Mouse (Mus musculus) heart, embryonic 16.5 days (tissue): ENCODE measurements around the gene Mfsd14a. TPM values are rescaled to one million over a fixed set of nuclear protein-coding genes. Genes with fewer than 3 reads are reported as not detected.

Experiments used
- ATAC-seq: fragments of 200-750 bp; cut with Nextera tagmentation; replicated peaks from 2 replicates; pipeline ENCODE4 v1.8.0; 2017; ENCODE audit warnings: moderate number of reproducible peaks; ENCODE audit not compliant: insufficient read depth, low FRiP score; ENCODE audit errors: extremely low read depth
- H3K27ac ChIP-seq: fragments of 300-500 bp; sonication (generic); 2 replicates; pipeline ENCODE4 v1.5.1; 2014; ENCODE audit warnings: mild to moderate bottlenecking, low read length, control low read depth, moderate library complexity
- H3K27me3 ChIP-seq: fragments of 300-500 bp; sonication (generic); 2 replicates; pipeline ENCODE4 v1.6.1; 2014; ENCODE audit warnings: low read length, mixed read lengths; ENCODE audit not compliant: control insufficient read depth, insufficient read depth
- H3K36me3 ChIP-seq: fragments of 300-500 bp; sonication (generic); 2 replicates; pipeline ENCODE4 v1.6.1; 2014; ENCODE audit not compliant: control insufficient read depth, insufficient read depth
- H3K4me1 ChIP-seq: fragments of 300-500 bp; sonication (generic); 2 replicates; pipeline ENCODE4 v1.6.1; 2014; ENCODE audit warnings: low read length, mixed read lengths; ENCODE audit not compliant: control insufficient read depth, insufficient read depth
- H3K4me2 ChIP-seq: fragments of 300-500 bp; sonication (generic); 2 replicates; pipeline ENCODE4 v1.6.1; 2014; ENCODE audit warnings: low read depth, mild to moderate bottlenecking, control low read depth, low read length
- H3K4me3 ChIP-seq: fragments of 300-500 bp; sonication (generic); 2 replicates; pipeline ENCODE4 v1.5.1; 2014; ENCODE audit warnings: mild to moderate bottlenecking, control low read depth, low read length
- H3K9ac ChIP-seq: fragments of 300-500 bp; sonication (generic); 2 replicates; pipeline ENCODE4 v1.6.1; 2014; ENCODE audit warnings: low read length, control low read depth
- H3K9me3 ChIP-seq: fragments of 300-500 bp; sonication (generic); replicated peaks from 2 replicates; pipeline ENCODE4 v1.6.1; 2016; ENCODE audit warnings: low read length; ENCODE audit not compliant: control insufficient read depth
- WGBS: fragments of 180-500 bp; shearing (Covaris S2); extraction: QIAGEN DNeasy Blood & Tissue Kit; methylation state at CpG from one replicate; pipeline ENCODE4 v1.1.7; 2014; 5-methylcytosine and 5-hydroxymethylcytosine counted together
- polyA plus RNA-seq: library from polyadenylated mRNA; unstranded; fragments of >200 nt; fragmentation: Nextera tagmentation; extraction: Ambion mirVana; gene quantifications from 2 replicates; pipeline ENCODE4 v1.2.1, GENCODE M21; 2015

Mfsd14a gene
- polyA plus RNA-seq, 1 experiment from 2014 or later = 57.3 TPM

DNA sequence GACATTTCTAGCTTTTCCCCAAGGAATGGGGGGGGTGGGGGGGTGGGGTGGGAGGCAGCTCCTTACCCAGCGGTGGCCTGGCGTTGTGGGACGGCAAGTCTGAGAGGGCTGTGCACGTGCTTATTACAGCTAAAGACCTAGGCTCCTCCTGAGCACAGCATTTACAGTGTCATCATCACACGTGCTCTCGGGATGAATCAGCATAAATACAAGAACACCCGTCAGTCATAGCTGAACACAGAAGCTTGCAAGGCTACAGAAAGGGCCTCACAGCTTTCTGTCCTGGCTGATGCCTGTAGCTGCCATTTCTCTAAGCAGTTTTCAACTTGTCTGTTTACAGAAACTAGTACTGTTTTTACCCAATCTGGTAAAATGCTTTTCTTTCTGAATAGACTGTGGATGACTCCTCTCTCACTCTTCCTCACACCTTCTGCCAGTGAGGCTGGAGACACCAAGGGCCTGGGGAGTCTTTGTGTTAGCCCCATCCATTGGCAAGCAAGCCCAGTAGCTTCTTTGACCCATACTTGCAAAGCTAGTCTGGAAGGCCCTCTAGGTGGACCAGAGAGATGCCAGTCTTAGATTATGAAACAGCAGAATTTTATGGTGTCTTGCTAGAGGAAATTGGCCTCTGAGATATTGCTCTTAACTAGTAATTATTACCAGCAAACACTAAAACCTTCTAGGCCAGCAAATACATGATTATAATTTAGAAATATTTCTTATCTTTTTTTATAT lies 41.7 kb downstream of the Mfsd14a start:
- Histone ChIP-seq H3K36me3 (peaks cover 22% of the 10 kb centered on the region), H3K4me2 (no peak overlapping the region), H3K4me3 (no peak overlapping the region), H3K27ac (no peak overlapping the region), H3K4me1 (no peaks in the 10 kb centered on the region), H3K9me3 (no peaks in the 10 kb centered on the region), H3K9ac (no peak overlapping the region), H3K27me3 (no peaks in the 10 kb centered on the region)
- WGBS = 90% methylated on average over 7 of the region's 7 CpGs
- ATAC-seq = no peak

GRCm38 (mm10) chr3:116618855-116619254 lies 43.6 kb downstream of the Mfsd14a start:
- Histone ChIP-seq H3K36me3 (peaks cover 34% of the 10 kb centered on the region), H3K27me3 (no peaks in the 10 kb centered on the region), H3K27ac (no peak overlapping the region), H3K9me3 (no peaks in the 10 kb centered on the region), H3K4me2 (no peak overlapping the region), H3K4me3 (no peak overlapping the region), H3K9ac (no peak overlapping the region), H3K4me1 (no peaks in the 10 kb centered on the region)
- 75% methylated on average over 6 of the region's 6 CpGs for WGBS
- ATAC-seq = no peak

DNA sequence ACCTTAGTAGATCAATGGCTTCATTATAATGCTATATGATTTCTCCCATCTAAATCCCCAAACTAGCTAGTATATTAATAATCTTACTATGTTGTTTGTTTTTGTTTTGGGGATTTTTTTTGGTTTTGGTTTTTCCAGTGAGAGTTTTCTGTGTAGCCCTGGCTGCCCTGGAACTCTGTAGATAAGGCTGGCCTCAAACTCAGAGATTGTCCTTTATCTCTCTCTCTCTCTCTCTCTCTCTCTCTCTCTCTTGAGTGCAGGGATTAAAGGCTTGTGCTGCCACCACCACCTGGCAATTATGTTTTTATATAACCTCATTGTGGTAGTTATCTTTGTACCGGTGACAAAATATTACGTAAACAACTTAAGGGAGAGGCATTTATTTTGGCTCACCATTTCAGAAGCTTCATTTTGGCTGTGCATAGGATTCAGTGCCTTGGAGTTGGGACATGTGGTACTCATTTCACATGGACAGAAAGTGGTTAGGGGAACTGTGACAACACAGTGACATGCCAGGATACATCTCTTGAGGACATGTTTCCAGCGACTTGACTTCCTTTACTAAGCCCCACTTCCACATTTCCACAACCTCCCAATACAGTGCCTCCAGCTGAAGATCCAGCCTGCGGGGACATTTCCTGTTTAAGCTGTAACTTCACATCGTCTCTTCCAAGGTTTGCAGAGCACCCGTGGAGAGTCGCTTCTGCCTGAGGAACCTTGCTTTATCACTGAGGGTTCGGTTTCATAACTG lies 47.0 kb downstream of the Mfsd14a start:
- H3K27ac ChIP-seq = no peak overlapping the region
- no peaks in the 10 kb centered on the region for H3K27me3 ChIP-seq
- no peaks in the 10 kb centered on the region for H3K9me3 ChIP-seq
- no peak overlapping the region for H3K9ac ChIP-seq
- no peaks in the 10 kb centered on the region for H3K4me1 ChIP-seq
- H3K4me3 ChIP-seq = no peak overlapping the region
- peaks cover 33% of the 10 kb centered on the region for H3K36me3 ChIP-seq
- WGBS = 79% methylated on average over 8 of the region's 8 CpGs
- no peak overlapping the region for H3K4me2 ChIP-seq
- no peak for ATAC-seq

GRCm38 (mm10) chr3:116614295-116614892 lies 48.1 kb downstream of the Mfsd14a start, which contains the start of gene Trmt13:
Gene Trmt13, minus strand, starts transcription at chr3:116614587.
- H3K4me2 ChIP-seq = no peak within 1 kb of the TSS
- no peaks in the 10 kb centered on the region for H3K27me3 ChIP-seq
- ATAC-seq = no peak
- peaks cover 36% of the 10 kb centered on the region for H3K36me3 ChIP-seq
- WGBS = 72% methylated on average over 10 of the region's 10 CpGs
- H3K9ac ChIP-seq = no peak within 1 kb of the TSS
- no peak within 1 kb of the TSS for H3K4me3 ChIP-seq
- H3K27ac ChIP-seq = no peak within 1 kb of the TSS
- no peaks in the 10 kb centered on the region for H3K4me1 ChIP-seq
- no peaks in the 10 kb centered on the region for H3K9me3 ChIP-seq

DNA sequence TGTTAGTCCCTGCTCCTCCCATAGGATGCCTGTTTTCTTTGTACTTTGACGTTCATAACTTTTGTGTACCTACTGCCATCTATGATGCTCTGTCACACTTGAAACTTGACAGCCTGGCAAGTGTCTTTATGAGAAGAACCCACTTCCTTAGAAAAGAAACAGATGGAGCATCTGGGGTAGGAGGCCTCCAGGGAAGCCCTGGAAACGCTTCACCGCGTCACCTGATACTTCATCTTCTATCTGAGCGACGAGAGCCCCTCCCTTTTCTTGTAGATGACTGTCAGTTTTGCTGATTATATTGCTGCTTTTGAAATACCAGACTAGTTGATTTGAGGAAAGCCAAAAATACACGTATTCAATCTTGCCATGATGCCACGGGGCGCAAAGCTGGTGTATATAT lies 57.9 kb downstream of the Mfsd14a start:
- Histone ChIP-seq H3K9ac (no peak overlapping the region), H3K4me1 (no peaks in the 10 kb centered on the region), H3K36me3 (peaks cover 8% of the 10 kb centered on the region), H3K4me2 (no peak overlapping the region), H3K4me3 (no peak overlapping the region), H3K27me3 (no peaks in the 10 kb centered on the region), H3K27ac (no peak overlapping the region), H3K9me3 (no peaks in the 10 kb centered on the region)
- ATAC-seq = no peak
- WGBS = 66% methylated on average over 9 of the region's 9 CpGs

DNA sequence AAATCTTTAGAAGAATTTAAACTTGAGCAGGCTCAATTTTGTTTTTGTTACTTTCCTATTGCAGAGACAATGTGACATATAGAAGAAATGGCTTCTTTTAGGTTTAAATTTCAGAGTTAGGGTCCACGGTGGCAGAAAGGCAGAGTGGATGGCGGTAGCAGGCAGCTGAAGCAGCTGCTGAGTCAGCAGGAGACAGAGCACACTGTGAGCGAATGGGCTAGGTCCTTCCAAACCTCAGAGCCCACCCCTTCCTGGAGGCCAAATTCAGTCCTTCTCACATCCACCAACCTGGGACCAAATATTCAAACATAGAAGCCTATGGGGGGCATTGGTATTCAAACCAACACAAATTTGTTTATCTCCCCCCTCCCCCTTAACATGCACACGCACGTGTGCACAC lies 60.7 kb downstream of the Mfsd14a start:
- Histone ChIP-seq H3K4me2 (no peak overlapping the region), H3K4me3 (no peak overlapping the region), H3K9ac (no peak overlapping the region), H3K27me3 (no peaks in the 10 kb centered on the region), H3K9me3 (no peaks in the 10 kb centered on the region), H3K27ac (no peak overlapping the region), H3K36me3 (peaks cover 3% of the 10 kb centered on the region), H3K4me1 (no peaks in the 10 kb centered on the region)
- ATAC-seq = no peak
- 93% methylated on average over 5 of the region's 5 CpGs for WGBS

- no peak overlapping the region for H3K4me2 ChIP-seq
Measured at GRCm38 (mm10) chr3:116601005-116601404, 61.5 kb downstream of the Mfsd14a start.

GRCm38 (mm10) chr3:116599705-116600104 lies 62.8 kb downstream of the Mfsd14a start:
- Histone ChIP-seq H3K4me3 (no peak overlapping the region), H3K4me2 (no peak overlapping the region), H3K27ac (no peak overlapping the region), H3K9me3 (no peaks in the 10 kb centered on the region), H3K9ac (no peak overlapping the region), H3K4me1 (peaks cover 6% of the 10 kb centered on the region), H3K27me3 (no peaks in the 10 kb centered on the region), H3K36me3 (no peaks in the 10 kb centered on the region)
- WGBS = 77% methylated on average over 2 of the region's 2 CpGs
- ATAC-seq = no peak

More at GRCm38 (mm10) chr3:116601005-116601404, 61.5 kb downstream of the Mfsd14a start:
- Histone ChIP-seq H3K4me1 (peaks cover 1% of the 10 kb centered on the region), H3K36me3 (peaks cover under 1% of the 10 kb centered on the region), H3K27me3 (no peaks in the 10 kb centered on the region), H3K4me3 (no peak overlapping the region), H3K27ac (no peak overlapping the region), H3K9ac (no peak overlapping the region), H3K9me3 (no peaks in the 10 kb centered on the region)
- no peak for ATAC-seq
- WGBS = 87% methylated on average over 5 of the region's 5 CpGs

DNA sequence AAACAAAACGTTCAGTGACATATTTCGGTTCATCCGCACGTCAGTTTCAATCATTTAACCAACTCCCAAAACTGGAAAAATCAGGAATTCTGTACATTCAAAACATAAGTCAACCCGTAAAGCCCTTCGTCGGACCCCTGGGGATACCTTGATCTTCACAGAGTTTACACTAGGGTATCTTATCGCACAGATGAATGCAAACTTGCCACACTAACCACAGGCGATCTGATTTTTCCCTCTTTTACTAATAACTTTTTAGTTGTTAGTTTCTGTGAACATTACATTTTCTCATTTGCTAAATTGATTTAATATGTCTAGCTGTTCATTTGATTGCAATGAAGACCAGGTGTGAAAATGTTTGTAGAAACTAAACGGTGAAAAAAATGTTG lies 66.9 kb downstream of the Mfsd14a start:
- peaks cover 9% of the 10 kb centered on the region for H3K36me3 ChIP-seq
- H3K27me3 ChIP-seq = no peaks in the 10 kb centered on the region
- H3K4me2 ChIP-seq = peak overlapping the region; percentile 81
- ATAC-seq = no peak
- WGBS = 5% methylated on average over 10 of the region's 10 CpGs
- H3K4me3 ChIP-seq = peak overlapping the region; percentile 98
- H3K27ac ChIP-seq = no peak overlapping the region
- H3K9ac ChIP-seq = peak overlapping the region; percentile 84
- no peaks in the 10 kb centered on the region for H3K9me3 ChIP-seq
- H3K4me1 ChIP-seq = peaks cover 6% of the 10 kb centered on the region
